Mouse (Mus musculus) liver, embryonic 13.5 days (tissue): ENCODE measurements at regions not wholly inside any gene's neighbourhood (a gene's known extent, or its start where the extent isn't known, plus 50 kb on each side); places are given as distances from the start of the nearest gene placed in this dataset.
A peak's percentile ranks its signal among the peaks of the same experiment; 100 is the strongest.

ENCODE experiments used
- ATAC-seq: fragments of 200-750 bp; cut with Nextera tagmentation; 2 replicates; pipeline ENCODE4 v1.8.0; 2017; ENCODE audit warnings: low read depth, mild to moderate bottlenecking, moderate number of reproducible peaks, moderate library complexity
- DNase-seq: peaks from one replicate; pipeline ENCODE4 v3.0.0; 2022
- H3K27ac ChIP-seq: fragments of 300-500 bp; sonication (generic); 2 replicates; pipeline ENCODE4 v1.5.1; 2015; ENCODE audit warnings: moderate library complexity, mild to moderate bottlenecking, inconsistent platforms
- H3K27me3 ChIP-seq: fragments of 300-500 bp; sonication (generic); 2 replicates; pipeline ENCODE4 v1.6.1; 2015; ENCODE audit warnings: mild to moderate bottlenecking, inconsistent platforms
- H3K36me3 ChIP-seq: fragments of 300-500 bp; sonication (generic); 2 replicates; pipeline ENCODE4 v1.6.1; 2015; ENCODE audit warnings: mild to moderate bottlenecking, inconsistent platforms
- H3K4me1 ChIP-seq: fragments of 300-500 bp; sonication (generic); replicated peaks from 2 replicates; pipeline ENCODE4 v1.6.1; 2015; ENCODE audit warnings: inconsistent platforms
- H3K4me2 ChIP-seq: fragments of 300-500 bp; sonication (generic); 2 replicates; pipeline ENCODE4 v1.6.1; 2015; ENCODE audit warnings: inconsistent platforms, mild to moderate bottlenecking, moderate library complexity
- H3K4me3 ChIP-seq: fragments of 300-500 bp; sonication (generic); replicated peaks from 2 replicates; pipeline ENCODE4 v1.5.1; 2015; ENCODE audit warnings: mild to moderate bottlenecking, inconsistent platforms
- H3K9ac ChIP-seq: fragments of 300-500 bp; sonication (generic); 2 replicates; pipeline ENCODE4 v1.6.1; 2015; ENCODE audit warnings: mild to moderate bottlenecking, inconsistent platforms
- H3K9me3 ChIP-seq: fragments of 300-500 bp; sonication (generic); replicated peaks from 2 replicates; pipeline ENCODE4 v1.6.1; 2016; ENCODE audit warnings: inconsistent platforms
- WGBS: fragments of 180-500 bp; shearing (Covaris S2); methylation state at CpG from one replicate; pipeline ENCODE4 v1.1.7; 2015; ENCODE audit not compliant: insufficient replicate concordance; 5-methylcytosine and 5-hydroxymethylcytosine counted together

- Histone ChIP-seq H3K9me3 (no peaks in the 10 kb centered on the region), H3K4me3 (no peak overlapping the region), H3K4me1 (peaks cover 21% of the 10 kb centered on the region), H3K27me3 (no peaks in the 10 kb centered on the region), H3K9ac (no peak overlapping the region), H3K4me2 (no peak overlapping the region), H3K27ac (no peak overlapping the region), H3K36me3 (no peaks in the 10 kb centered on the region)
- DNase-seq = no peak
- ATAC-seq = no peak
- WGBS = 57% methylated on average over 14 of the region's 14 CpGs
Observed at GRCm38 (mm10) chr6:127241693-127242425, 89.9 kb upstream of the Ccnd2 start.

GRCm38 (mm10) chr6:127243032-127243431, 91.0 kb upstream of the Ccnd2 start:
- H3K9me3 ChIP-seq = no peaks in the 10 kb centered on the region
- no peak overlapping the region for H3K27ac ChIP-seq
- no peak overlapping the region for H3K4me3 ChIP-seq
- H3K36me3 ChIP-seq = no peaks in the 10 kb centered on the region
- peaks cover 23% of the 10 kb centered on the region for H3K4me1 ChIP-seq
- no peak overlapping the region for H3K4me2 ChIP-seq
- no peak overlapping the region for H3K9ac ChIP-seq
- DNase-seq = no peak
- H3K27me3 ChIP-seq = no peaks in the 10 kb centered on the region
- ATAC-seq = no peak
- WGBS = 59% methylated on average over 2 of the region's 2 CpGs

- Histone ChIP-seq H3K27me3 (peaks cover 3% of the 10 kb centered on the region; the same call in 1 of the 2 replicates), H3K9ac (peak overlapping the region; percentile 54), H3K4me3 (peak overlapping the region; percentile 51), H3K9me3 (no peaks in the 10 kb centered on the region), H3K36me3 (no peaks in the 10 kb centered on the region), H3K4me2 (peak overlapping the region; percentile 66), H3K4me1 (peaks cover 14% of the 10 kb centered on the region), H3K27ac (no peak overlapping the region)
- ATAC-seq (peak; percentile 89), DNase-seq (peak; percentile 15)
- 38% methylated on average over 4 of the region's 4 CpGs for WGBS
Observed at GRCm38 (mm10) chr6:127245814-127246440, 93.9 kb upstream of the Ccnd2 start.

- Histone ChIP-seq H3K9me3 (no peaks in the 10 kb centered on the region), H3K4me2 (no peak overlapping the region), H3K9ac (no peak overlapping the region), H3K4me3 (no peak overlapping the region), H3K27ac (no peak overlapping the region), H3K4me1 (peaks cover 20% of the 10 kb centered on the region), H3K27me3 (peaks cover 11% of the 10 kb centered on the region; the same call in 1 of the 2 replicates), H3K36me3 (no peaks in the 10 kb centered on the region)
- DNase-seq (no peak), ATAC-seq (no peak)
- 86% methylated on average over 7 of the region's 7 CpGs for WGBS
Observed at GRCm38 (mm10) chr6:127246730-127247129, 94.7 kb upstream of the Ccnd2 start.

GRCm38 (mm10) chr6:127247343-127247742, 95.3 kb upstream of the Ccnd2 start:
- Histone ChIP-seq H3K4me1 (peaks cover 22% of the 10 kb centered on the region), H3K9me3 (no peaks in the 10 kb centered on the region), H3K4me3 (no peak overlapping the region), H3K27ac (no peak overlapping the region), H3K27me3 (peaks cover 17% of the 10 kb centered on the region; the same call in 1 of the 2 replicates), H3K36me3 (no peaks in the 10 kb centered on the region), H3K4me2 (no peak overlapping the region), H3K9ac (no peak overlapping the region)
- ATAC-seq = no peak
- DNase-seq = no peak
- WGBS = 55% methylated on average over 5 of the region's 5 CpGs

GRCm38 (mm10) chr6:127250181-127250873, 98.3 kb upstream of the Ccnd2 start:
- Histone ChIP-seq H3K27me3 (peaks cover 18% of the 10 kb centered on the region; the same call in 1 of the 2 replicates), H3K9ac (no peak overlapping the region), H3K4me1 (peaks cover 22% of the 10 kb centered on the region), H3K27ac (no peak overlapping the region), H3K4me3 (no peak overlapping the region), H3K9me3 (no peaks in the 10 kb centered on the region), H3K36me3 (no peaks in the 10 kb centered on the region), H3K4me2 (no peak overlapping the region)
- 60% methylated on average over 8 of the region's 8 CpGs for WGBS
- DNase-seq = no peak
- no peak for ATAC-seq

GRCm38 (mm10) chr6:127250874-127251670, 99.1 kb upstream of the Ccnd2 start:
- Histone ChIP-seq H3K27me3 (peaks cover 18% of the 10 kb centered on the region; the same call in 1 of the 2 replicates), H3K9me3 (no peaks in the 10 kb centered on the region), H3K4me3 (no peak overlapping the region), H3K36me3 (no peaks in the 10 kb centered on the region), H3K4me2 (no peak overlapping the region), H3K4me1 (peaks cover 17% of the 10 kb centered on the region), H3K27ac (no peak overlapping the region), H3K9ac (no peak overlapping the region)
- WGBS = 29% methylated on average over 11 of the region's 11 CpGs
- DNase-seq (no peak), ATAC-seq (no peak)

GRCm38 (mm10) chr6:127251671-127251985, 99.6 kb upstream of the Ccnd2 start:
- 16% methylated on average over 5 of the region's 5 CpGs for WGBS
- Histone ChIP-seq H3K27me3 (peaks cover 18% of the 10 kb centered on the region; the same call in 1 of the 2 replicates), H3K4me1 (peaks cover 12% of the 10 kb centered on the region; the same call in 1 of the 2 replicates), H3K27ac (no peak overlapping the region), H3K4me3 (no peak overlapping the region), H3K4me2 (no peak overlapping the region), H3K9ac (no peak overlapping the region), H3K36me3 (no peaks in the 10 kb centered on the region), H3K9me3 (no peaks in the 10 kb centered on the region)
- ATAC-seq (no peak), DNase-seq (no peak)

GRCm38 (mm10) chr6:127252000-127252721, 100.2 kb upstream of the Ccnd2 start:
- H3K4me2 ChIP-seq = no peak overlapping the region
- DNase-seq (no peak), ATAC-seq (no peak)
- no peak overlapping the region for H3K27ac ChIP-seq
- H3K4me1 ChIP-seq = peaks cover 8% of the 10 kb centered on the region; the same call in 1 of the 2 replicates
- peaks cover 18% of the 10 kb centered on the region; the same call in 1 of the 2 replicates for H3K27me3 ChIP-seq
- no peaks in the 10 kb centered on the region for H3K36me3 ChIP-seq
- no peak overlapping the region for H3K9ac ChIP-seq
- 36% methylated on average over 3 of the region's 3 CpGs for WGBS
- no peak overlapping the region for H3K4me3 ChIP-seq
- no peaks in the 10 kb centered on the region for H3K9me3 ChIP-seq

GRCm38 (mm10) chr6:127253935-127254334, 101.9 kb upstream of the Ccnd2 start:
- Histone ChIP-seq H3K27ac (no peak overlapping the region), H3K9me3 (no peaks in the 10 kb centered on the region), H3K4me2 (no peak overlapping the region), H3K9ac (no peak overlapping the region), H3K27me3 (peaks cover 18% of the 10 kb centered on the region; the same call in 1 of the 2 replicates), H3K4me1 (peaks cover 8% of the 10 kb centered on the region; the same call in 1 of the 2 replicates), H3K4me3 (no peak overlapping the region), H3K36me3 (no peaks in the 10 kb centered on the region)
- WGBS = 6% methylated on average over 3 of the region's 3 CpGs
- no peak for ATAC-seq
- no peak for DNase-seq
